Mouse (Mus musculus) kidney, postnatal 0 days (tissue): ENCODE results near the gene Eya2. TPM values are rescaled to one million over a fixed set of nuclear protein-coding genes. Genes with fewer than 3 reads are reported as not detected.

ENCODE experiments used
- ATAC-seq: fragments of 200-750 bp; cut with Nextera tagmentation; replicated peaks from 2 replicates; pipeline ENCODE4 v1.8.0; 2017; ENCODE audit warnings: low read depth, moderate number of reproducible peaks, moderate TSS enrichment, moderate library complexity; ENCODE audit not compliant: low FRiP score
- DNase-seq: peaks from one replicate; pipeline ENCODE4 v3.0.0-alpha.2; 2016; ENCODE audit warnings: low spot score
- H3K27ac ChIP-seq: fragments of 300-500 bp; sonication (generic); 2 replicates; pipeline ENCODE4 v1.5.1; 2014; ENCODE audit warnings: mild to moderate bottlenecking
- H3K27me3 ChIP-seq: fragments of 300-500 bp; sonication (generic); 2 replicates; pipeline ENCODE4 v1.6.1; 2014; ENCODE audit warnings: low read length, mixed read lengths; ENCODE audit not compliant: insufficient read depth
- H3K36me3 ChIP-seq: fragments of 300-500 bp; sonication (generic); 2 replicates; pipeline ENCODE4 v1.6.1; 2014; ENCODE audit warnings: low read length, mixed read lengths; ENCODE audit not compliant: insufficient read depth
- H3K4me1 ChIP-seq: fragments of 300-500 bp; sonication (generic); replicated peaks from 2 replicates; pipeline ENCODE4 v1.6.1; 2014; ENCODE audit warnings: antibody characterized with exemption, low read length, mixed read lengths; ENCODE audit not compliant: insufficient read depth
- H3K4me2 ChIP-seq: fragments of 300-500 bp; sonication (generic); 2 replicates; pipeline ENCODE4 v1.6.1; 2014; ENCODE audit warnings: mild to moderate bottlenecking, low read length, moderate library complexity, mixed read lengths
- H3K4me3 ChIP-seq: fragments of 300-500 bp; sonication (generic); replicated peaks from 2 replicates; pipeline ENCODE4 v1.5.1; 2014; ENCODE audit warnings: low read depth, low read length
- H3K9ac ChIP-seq: fragments of 300-500 bp; sonication (generic); 2 replicates; pipeline ENCODE4 v1.6.1; 2014; ENCODE audit warnings: low read depth, low read length
- H3K9me3 ChIP-seq: fragments of 300-500 bp; sonication (generic); replicated peaks from 2 replicates; pipeline ENCODE4 v1.6.1; 2016; ENCODE audit warnings: low read length, inconsistent platforms, mixed read lengths
- CTCF ChIP-seq: IDR thresholded peaks from 2 replicates; pipeline ENCODE4 v1.5.1; 2016; ENCODE audit warnings: antibody characterized with exemption, low read depth, mild to moderate bottlenecking, moderate library complexity
- WGBS: fragments of 180-500 bp; shearing (Covaris S2); extraction: QIAGEN DNeasy Blood & Tissue Kit; methylation state at CpG from one replicate; pipeline ENCODE4 v1.1.7; 2014; 5-methylcytosine and 5-hydroxymethylcytosine counted together
- polyA plus RNA-seq: library from polyadenylated mRNA; unstranded; fragments of >200 nt; fragmentation: Nextera tagmentation; extraction: Ambion mirVana; gene quantifications from 2 replicates; pipeline ENCODE4 v1.2.1, GENCODE M21; 2015

Gene Eya2
- polyA plus RNA-seq, 1 experiment from 2014 or later, result 6.3 TPM

- no peak for TF ChIP-seq CTCF
- H3K27me3 ChIP-seq, result no peaks in the 10 kb centered on the region
- H3K4me2 ChIP-seq, result no peak overlapping the region
- no peak overlapping the region for H3K9ac ChIP-seq
- H3K4me3 ChIP-seq, result no peak overlapping the region
- H3K9me3 ChIP-seq, result no peaks in the 10 kb centered on the region
- H3K27ac ChIP-seq, result no peak overlapping the region
- ATAC-seq, result no peak
- 79% methylated on average over 3 of the region's 3 CpGs for WGBS
- DNase-seq, result no peak
- no peaks in the 10 kb centered on the region for H3K36me3 ChIP-seq
- H3K4me1 ChIP-seq, result no peaks in the 10 kb centered on the region
Observed at GRCm38 (mm10) chr2:165584563-165584962, 10.3 kb upstream of the Eya2 start.

GRCm38 (mm10) chr2:165590742-165591141, 4.1 kb upstream of the Eya2 start:
- no peak for TF ChIP-seq CTCF
- no peaks in the 10 kb centered on the region for H3K9me3 ChIP-seq
- H3K27me3 ChIP-seq, result peaks cover 17% of the 10 kb centered on the region
- no peak overlapping the region for H3K4me3 ChIP-seq
- no peak overlapping the region for H3K27ac ChIP-seq
- H3K4me2 ChIP-seq, result no peak overlapping the region
- ATAC-seq, result no peak
- 85% methylated on average over 16 of the region's 16 CpGs for WGBS
- DNase-seq, result no peak
- no peak overlapping the region for H3K9ac ChIP-seq
- no peaks in the 10 kb centered on the region for H3K36me3 ChIP-seq
- H3K4me1 ChIP-seq, result 0 out of 2 replicates have a peak, but pooled peaks cover 8% of the 10 kb centered on the region

GRCm38 (mm10) chr2:165593763-165594162, 1.1 kb upstream of the Eya2 start:
- Histone ChIP-seq H3K36me3 (no peaks in the 10 kb centered on the region), H3K4me3 (no peak overlapping the region), H3K4me1 (0 out of 2 replicates have a peak, but pooled peaks cover 19% of the 10 kb centered on the region), H3K9ac (no peak overlapping the region), H3K27me3 (peaks cover 17% of the 10 kb centered on the region), H3K4me2 (no peak overlapping the region), H3K9me3 (no peaks in the 10 kb centered on the region), H3K27ac (no peak overlapping the region)
- no peak for DNase-seq
- no peak for ATAC-seq
- peak; percentile 46 for TF ChIP-seq CTCF
- WGBS, result 81% methylated on average over 2 of the region's 2 CpGs

- Histone ChIP-seq H3K4me3 (peak overlapping the region; percentile 54), H3K4me2 (peak overlapping the region; percentile 89), H3K27me3 (peaks cover 17% of the 10 kb centered on the region), H3K27ac (no peak overlapping the region), H3K9me3 (no peaks in the 10 kb centered on the region), H3K36me3 (no peaks in the 10 kb centered on the region), H3K9ac (peak overlapping the region; percentile 65; the same call in 1 of the 2 replicates), H3K4me1 (peaks cover 19% of the 10 kb centered on the region; the same call in 1 of the 2 replicates)
- DNase-seq, result peak; percentile 65
- WGBS, result 5% methylated on average over 13 of the region's 13 CpGs
- 0 out of 2 replicates have a peak, but pooled peaks have one; percentile 19 for ATAC-seq
- no peak for TF ChIP-seq CTCF
Observed at GRCm38 (mm10) chr2:165595676-165596070, 841 bp downstream of the Eya2 start.

GRCm38 (mm10) chr2:165596141-165596540, 1.3 kb downstream of the Eya2 start:
- TF ChIP-seq CTCF, result no peak
- DNase-seq (no peak), ATAC-seq (no peak)
- WGBS, result 12% methylated on average over 11 of the region's 11 CpGs
- no peak overlapping the region for H3K9ac ChIP-seq
- H3K27me3 ChIP-seq, result peaks cover 17% of the 10 kb centered on the region
- H3K4me3 ChIP-seq, result peak overlapping the region; percentile 54
- peaks cover 22% of the 10 kb centered on the region for H3K4me1 ChIP-seq
- no peak overlapping the region for H3K27ac ChIP-seq
- H3K9me3 ChIP-seq, result no peaks in the 10 kb centered on the region
- no peaks in the 10 kb centered on the region for H3K36me3 ChIP-seq
- peak overlapping the region; percentile 89 for H3K4me2 ChIP-seq

GRCm38 (mm10) chr2:165597536-165597935, 2.7 kb downstream of the Eya2 start:
- Histone ChIP-seq H3K36me3 (no peaks in the 10 kb centered on the region), H3K27ac (no peak overlapping the region), H3K27me3 (peaks cover 17% of the 10 kb centered on the region), H3K4me1 (peaks cover 26% of the 10 kb centered on the region), H3K4me3 (no peak overlapping the region), H3K9ac (no peak overlapping the region), H3K9me3 (no peaks in the 10 kb centered on the region), H3K4me2 (no peak overlapping the region)
- DNase-seq (no peak), ATAC-seq (no peak)
- 44% methylated on average over 6 of the region's 6 CpGs for WGBS
- TF ChIP-seq CTCF, result no peak

- no peak overlapping the region for H3K27ac ChIP-seq
- TF ChIP-seq CTCF, result no peak
- peaks cover 17% of the 10 kb centered on the region for H3K27me3 ChIP-seq
- H3K36me3 ChIP-seq, result no peaks in the 10 kb centered on the region
- H3K4me1 ChIP-seq, result peaks cover 26% of the 10 kb centered on the region
- H3K4me2 ChIP-seq, result no peak overlapping the region
- no peak overlapping the region for H3K9ac ChIP-seq
- no peak for ATAC-seq
- H3K9me3 ChIP-seq, result no peaks in the 10 kb centered on the region
- H3K4me3 ChIP-seq, result no peak overlapping the region
- WGBS, result 30% methylated on average over 5 of the region's 5 CpGs
- no peak for DNase-seq
Observed at GRCm38 (mm10) chr2:165598139-165598538, 3.3 kb downstream of the Eya2 start.
